Mouse (Mus musculus): ENCODE measurements around the gene Mutyh. TPM values are rescaled to one million over a fixed set of nuclear protein-coding genes. Genes with fewer than 3 reads are reported as not detected.

Mutyh gene
- polyA plus RNA-seq, 1 experiment from 2014 or later = 5.6 TPM

GRCm38 (mm10) chr4:116788956-116789355 is 18.6 kb upstream of the Mutyh start:
- Histone ChIP-seq H3K27ac (replicated peaks) (no peak overlapping the region), H3K36me3 (no peaks in the 10 kb centered on the region), H3K4me1 (no peaks in the 10 kb centered on the region), H3K4me2 (no peak overlapping the region), H3K9me3 (replicated peaks) (no peaks in the 10 kb centered on the region), H3K27me3 (replicated peaks) (no peaks in the 10 kb centered on the region), H3K9ac (replicated peaks) (no peak overlapping the region), H3K4me3 (replicated peaks) (no peak overlapping the region)
- 8% methylated on average over 3 of the region's 3 CpGs for WGBS
- 0 out of 2 replicates have a peak, but pooled peaks have one; percentile 63 for ATAC-seq (ENCODE audit: low FRiP score)

GRCm38 (mm10) chr4:116792453-116792852 is 15.1 kb upstream of the Mutyh start:
- ATAC-seq (ENCODE audit: low FRiP score) = no peak
- Histone ChIP-seq H3K4me3 (replicated peaks) (no peak overlapping the region), H3K9ac (replicated peaks) (no peak overlapping the region), H3K4me1 (no peaks in the 10 kb centered on the region), H3K4me2 (no peak overlapping the region), H3K36me3 (no peaks in the 10 kb centered on the region), H3K9me3 (replicated peaks) (no peaks in the 10 kb centered on the region), H3K27ac (replicated peaks) (no peak overlapping the region), H3K27me3 (replicated peaks) (no peaks in the 10 kb centered on the region)
- WGBS = 88% methylated on average over 8 of the region's 8 CpGs

- H3K27me3 ChIP-seq (replicated peaks) = no peaks in the 10 kb centered on the region
- no peaks in the 10 kb centered on the region for H3K36me3 ChIP-seq
- H3K9ac ChIP-seq (replicated peaks) = no peak overlapping the region
- H3K9me3 ChIP-seq (replicated peaks) = no peaks in the 10 kb centered on the region
- H3K27ac ChIP-seq (replicated peaks) = no peak overlapping the region
- H3K4me3 ChIP-seq (replicated peaks) = no peak overlapping the region
- no peak for ATAC-seq (ENCODE audit: low FRiP score)
- no peaks in the 10 kb centered on the region for H3K4me1 ChIP-seq
- WGBS = 75% methylated on average over 2 of the region's 2 CpGs
- H3K4me2 ChIP-seq = no peak overlapping the region
These were observed 13.2 kb upstream of the Mutyh start for GRCm38 (mm10) chr4:116794273-116794672.

- H3K36me3 ChIP-seq = peaks cover 7% of the 10 kb centered on the region; the same call in 1 of the 2 replicates
- no peak overlapping the region for H3K9ac ChIP-seq (replicated peaks)
- WGBS = 67% methylated on average over 1 of the region's 1 CpGs
- H3K27ac ChIP-seq (replicated peaks) = no peak overlapping the region
- H3K27me3 ChIP-seq (replicated peaks) = no peaks in the 10 kb centered on the region
- H3K4me2 ChIP-seq = no peak overlapping the region
- no peaks in the 10 kb centered on the region for H3K4me1 ChIP-seq
- H3K9me3 ChIP-seq (replicated peaks) = no peaks in the 10 kb centered on the region
- ATAC-seq (ENCODE audit: low FRiP score) = no peak
- no peak overlapping the region for H3K4me3 ChIP-seq (replicated peaks)
These were observed 10.9 kb upstream of the Mutyh start for GRCm38 (mm10) chr4:116796442-116797110.

GRCm38 (mm10) chr4:116799901-116800300 is 7.6 kb upstream of the Mutyh start:
- ATAC-seq (ENCODE audit: low FRiP score) = no peak
- no peaks in the 10 kb centered on the region for H3K4me1 ChIP-seq
- no peaks in the 10 kb centered on the region for H3K27me3 ChIP-seq (replicated peaks)
- H3K9me3 ChIP-seq (replicated peaks) = no peaks in the 10 kb centered on the region
- 53% methylated on average over 5 of the region's 5 CpGs for whole genome bisulfite sequencing
- no peak overlapping the region for H3K4me2 ChIP-seq
- H3K4me3 ChIP-seq (replicated peaks) = no peak overlapping the region
- H3K27ac ChIP-seq (replicated peaks) = no peak overlapping the region
- H3K9ac ChIP-seq (replicated peaks) = no peak overlapping the region
- peaks cover 39% of the 10 kb centered on the region for H3K36me3 ChIP-seq

GRCm38 (mm10) chr4:116811012-116811411 is 3.5 kb downstream of the Mutyh start:
- H3K36me3 ChIP-seq = no peaks in the 10 kb centered on the region
- H3K9ac ChIP-seq (replicated peaks) = no peak overlapping the region
- no peaks in the 10 kb centered on the region for H3K27me3 ChIP-seq (replicated peaks)
- no peak overlapping the region for H3K4me3 ChIP-seq (replicated peaks)
- no peaks in the 10 kb centered on the region for H3K9me3 ChIP-seq (replicated peaks)
- WGBS = 89% methylated on average over 3 of the region's 3 CpGs
- H3K27ac ChIP-seq (replicated peaks) = no peak overlapping the region
- H3K4me1 ChIP-seq = peaks cover 15% of the 10 kb centered on the region
- no peak for ATAC-seq (ENCODE audit: low FRiP score)
- H3K4me2 ChIP-seq = no peak overlapping the region

GRCm38 (mm10) chr4:116815276-116815675 is 7.8 kb downstream of the Mutyh start:
- Histone ChIP-seq H3K4me3 (replicated peaks) (no peak overlapping the region), H3K9ac (replicated peaks) (no peak overlapping the region), H3K27ac (replicated peaks) (no peak overlapping the region), H3K9me3 (replicated peaks) (no peaks in the 10 kb centered on the region), H3K36me3 (no peaks in the 10 kb centered on the region), H3K27me3 (replicated peaks) (peaks cover 9% of the 10 kb centered on the region), H3K4me1 (no peaks in the 10 kb centered on the region), H3K4me2 (no peak overlapping the region)
- no peak for ATAC-seq (ENCODE audit: low FRiP score)
- 82% methylated on average over 5 of the region's 5 CpGs for WGBS

- no peak overlapping the region for H3K27ac ChIP-seq (replicated peaks)
- no peak overlapping the region for H3K4me2 ChIP-seq
- no peaks in the 10 kb centered on the region for H3K36me3 ChIP-seq
- H3K9me3 ChIP-seq (replicated peaks) = no peaks in the 10 kb centered on the region
- peaks cover 20% of the 10 kb centered on the region for H3K27me3 ChIP-seq (replicated peaks)
- no peak overlapping the region for H3K9ac ChIP-seq (replicated peaks)
- no peak for ATAC-seq (ENCODE audit: low FRiP score)
- H3K4me3 ChIP-seq (replicated peaks) = no peak overlapping the region
- H3K4me1 ChIP-seq = peaks cover 12% of the 10 kb centered on the region
- 91% methylated on average over 6 of the region's 6 CpGs for WGBS
These were observed 10.0 kb downstream of the Mutyh start for GRCm38 (mm10) chr4:116817486-116817885.

- Histone ChIP-seq H3K36me3 (no peaks in the 10 kb centered on the region), H3K9me3 (replicated peaks) (no peaks in the 10 kb centered on the region), H3K4me3 (replicated peaks) (peak overlapping the region; percentile 43), H3K27ac (replicated peaks) (no peak overlapping the region), H3K9ac (replicated peaks) (peak overlapping the region; percentile 42; the same call in 1 of the 2 replicates), H3K27me3 (replicated peaks) (peaks cover 20% of the 10 kb centered on the region), H3K4me2 (peak overlapping the region; percentile 86), H3K4me1 (peaks cover 21% of the 10 kb centered on the region)
- WGBS = 23% methylated on average over 32 of the region's 32 CpGs
- no peak for ATAC-seq (ENCODE audit: low FRiP score)
These were observed 12.7 kb downstream of the Mutyh start for GRCm38 (mm10) chr4:116819968-116820901.

GRCm38 (mm10) chr4:116820902-116821693 is 13.6 kb downstream of the Mutyh start:
- peaks cover 20% of the 10 kb centered on the region for H3K27me3 ChIP-seq (replicated peaks)
- peaks cover 26% of the 10 kb centered on the region for H3K4me1 ChIP-seq
- H3K4me2 ChIP-seq = peak overlapping the region; percentile 86
- peak; percentile 34 for ATAC-seq (ENCODE audit: low FRiP score)
- no peak overlapping the region for H3K27ac ChIP-seq (replicated peaks)
- H3K36me3 ChIP-seq = no peaks in the 10 kb centered on the region
- no peaks in the 10 kb centered on the region for H3K9me3 ChIP-seq (replicated peaks)
- H3K9ac ChIP-seq (replicated peaks) = peak overlapping the region; percentile 42
- H3K4me3 ChIP-seq (replicated peaks) = peak overlapping the region; percentile 43
- WGBS = under 1% methylated on average over 51 of the region's 51 CpGs

- ATAC-seq (ENCODE audit: low FRiP score) = no peak
- Histone ChIP-seq H3K27me3 (replicated peaks) (peaks cover 20% of the 10 kb centered on the region), H3K4me1 (peaks cover 26% of the 10 kb centered on the region), H3K4me2 (peak within 1 kb of the TSS; percentile 86), H3K36me3 (no peaks in the 10 kb centered on the region), H3K4me3 (replicated peaks) (peak within 1 kb of the TSS; percentile 43), H3K9me3 (replicated peaks) (no peaks in the 10 kb centered on the region), H3K27ac (replicated peaks) (no peak within 1 kb of the TSS), H3K9ac (replicated peaks) (peak within 1 kb of the TSS; percentile 42)
- WGBS = 12% methylated on average over 9 of the region's 9 CpGs
These were observed 14.1 kb downstream of the Mutyh start, which contains the start of gene Hpdl for GRCm38 (mm10) chr4:116821694-116822016. Hpdl (minus strand) TSS chr4:116821707.
